ENCODE assay signal across 8 mouse cellular contexts in genomic region chr19:5851481-5851971, GRCm38 (mm10). TPM values are rescaled to one million over a fixed set of nuclear protein-coding genes. Genes with fewer than 3 reads are reported as not detected.
A peak's percentile ranks its signal among the peaks of the same experiment; 100 is the strongest.
DNase-seq lines count a peak whose midpoint lies in the region; ATAC-seq lines count a peak whose summit lies in the region.

No protein-coding gene starts in this region.

- peak; percentile 67 for DNase-seq in adrenal gland, adult 2 months
- DNase-seq in adrenal gland, adult 18-20 months (ENCODE audit: low spot score in 2 of 2) = no peak
- DNase-seq in 416B (ENCODE audit: low read depth) = peak; percentile 38
- DNase-seq in ovary, postnatal 10 days (ENCODE audit: low spot score) = no peak
- no peak for DNase-seq in layer of hippocampus, postnatal 14 days (ENCODE audit: low spot score in 2 of 2)

- H3K9me3 ChIP-seq in forebrain, embryonic 13.5 days (replicated peaks) = no peaks in the 10 kb centered on the region
- no peaks in the 10 kb centered on the region for H3K9me3 ChIP-seq in intestine, embryonic 16.5 days (ENCODE audit: control insufficient read depth, low read length)
- no peaks in the 10 kb centered on the region for H3K9me3 ChIP-seq in midbrain, embryonic 15.5 days

- H3K9ac ChIP-seq in forebrain, embryonic 13.5 days = peak overlapping the region; percentile 41
- peak overlapping the region; percentile 42 for H3K9ac ChIP-seq in intestine, embryonic 16.5 days (ENCODE audit: low read depth, low read length)
- H3K9ac ChIP-seq in midbrain, embryonic 15.5 days = no peak overlapping the region

- H3K4me3 ChIP-seq in forebrain, embryonic 13.5 days = no peak overlapping the region
- H3K4me3 ChIP-seq in intestine, embryonic 16.5 days (ENCODE audit: low read length) = no peak overlapping the region
- H3K4me3 ChIP-seq in midbrain, embryonic 15.5 days = no peak overlapping the region

- peak overlapping the region; percentile 30; the same call in 1 of the 2 replicates for H3K4me2 ChIP-seq in forebrain, embryonic 13.5 days
- peak overlapping the region; percentile 6; the same call in 1 of the 2 replicates for H3K4me2 ChIP-seq in intestine, embryonic 16.5 days (ENCODE audit: low read depth, low read length)
- no peak overlapping the region for H3K4me2 ChIP-seq in midbrain, embryonic 15.5 days

- peaks cover 50% of the 10 kb centered on the region for H3K4me1 ChIP-seq in forebrain, embryonic 13.5 days
- peaks cover 53% of the 10 kb centered on the region for H3K4me1 ChIP-seq in intestine, embryonic 16.5 days (ENCODE audit: control insufficient read depth, insufficient read depth, low read length)
- H3K4me1 ChIP-seq in midbrain, embryonic 15.5 days = peaks cover 43% of the 10 kb centered on the region

- no peak for ATAC-seq in forebrain, embryonic 13.5 days
- 0 out of 2 replicates have a peak, but pooled peaks have one; percentile 8 for ATAC-seq in intestine, embryonic 16.5 days
- ATAC-seq in midbrain, embryonic 15.5 days (replicated peaks) = no peak

- WGBS in forebrain, embryonic 13.5 days = 52% methylated on average over 5 of the region's 5 CpGs
- WGBS in intestine, embryonic 16.5 days = 50% methylated on average over 5 of the region's 5 CpGs
- 61% methylated on average over 5 of the region's 5 CpGs for WGBS in midbrain, embryonic 15.5 days

- peaks cover 33% of the 10 kb centered on the region for H3K36me3 ChIP-seq in forebrain, embryonic 13.5 days (ENCODE audit: poor library complexity, severe bottlenecking)
- H3K36me3 ChIP-seq in intestine, embryonic 16.5 days (ENCODE audit: control insufficient read depth, insufficient read depth, low read length) = no peaks in the 10 kb centered on the region; the same call in 1 of the 2 replicates
- H3K36me3 ChIP-seq in midbrain, embryonic 15.5 days (replicated peaks) = no peaks in the 10 kb centered on the region; the same call in 1 of the 2 replicates

- H3K27me3 ChIP-seq in forebrain, embryonic 13.5 days = no peaks in the 10 kb centered on the region
- no peaks in the 10 kb centered on the region for H3K27me3 ChIP-seq in intestine, embryonic 16.5 days (replicated peaks; ENCODE audit: control insufficient read depth, insufficient read depth, low read length)
- H3K27me3 ChIP-seq in midbrain, embryonic 15.5 days (replicated peaks) = no peaks in the 10 kb centered on the region

- H3K27ac ChIP-seq in forebrain, embryonic 13.5 days = peak overlapping the region; percentile 57
- peak overlapping the region; percentile 60 for H3K27ac ChIP-seq in intestine, embryonic 16.5 days (ENCODE audit: low read length)
- H3K27ac ChIP-seq in midbrain, embryonic 15.5 days = no peak overlapping the region

RNA-seq across cellular contexts. Expression of gene Frmd8, which starts 23.5 kb away (rescaled TPM):
- 10 to 100 TPM; 41.2 to 51.4 TPM for total RNA-seq in adrenal gland, adult 2 months (2021)
- 27.8 and 36.4 TPM in 2 replicates for polyA plus RNA-seq in adrenal gland, adult 2 months (2012; rRNA removed)
- total RNA-seq in adrenal gland, adult 18-20 months (2021) = 10 to 100 TPM; 21.1 to 42.8 TPM
- 21.7 and 26.2 TPM in 2 replicates for polyA plus RNA-seq in forebrain, embryonic 13.5 days (2015; fragmentation: Nextera tagmentation; extraction: Ambion mirVana)
- polyA plus RNA-seq in intestine, embryonic 16.5 days (2015; fragmentation: Nextera tagmentation; extraction: Ambion mirVana) = 31.1 and 31.7 TPM in 2 replicates
- total RNA-seq in layer of hippocampus, postnatal 14 days (2021) = 10 to 100 TPM; 19.8 to 20.1 TPM
- 16.1 and 19.2 TPM in 2 replicates for polyA plus RNA-seq in midbrain, embryonic 15.5 days (2015; fragmentation: Nextera tagmentation; extraction: Ambion mirVana)

RNA-seq across cellular contexts. Expression of gene Slc25a45, which starts 26.1 kb away (rescaled TPM):
- total RNA-seq in adrenal gland, adult 2 months (2021) = 10 to 100 TPM; 15.5 to 36.2 TPM
- polyA plus RNA-seq in adrenal gland, adult 2 months (2012; rRNA removed) = 42.4 and 44.6 TPM in 2 replicates
- total RNA-seq in adrenal gland, adult 18-20 months (2021) = 10 to 100 TPM in 1 of 2 experiments, 1 to 10 TPM in 1; 4.9 to 19.0 TPM
- polyA plus RNA-seq in forebrain, embryonic 13.5 days (2015; fragmentation: Nextera tagmentation; extraction: Ambion mirVana) = 1.2 and 1.4 TPM in 2 replicates
- polyA plus RNA-seq in intestine, embryonic 16.5 days (2015; fragmentation: Nextera tagmentation; extraction: Ambion mirVana) = 3.4 and 4.1 TPM in 2 replicates
- 1 to 10 TPM; 3.6 to 3.7 TPM for total RNA-seq in layer of hippocampus, postnatal 14 days (2021)
- 2.0 and 2.9 TPM in 2 replicates for polyA plus RNA-seq in midbrain, embryonic 15.5 days (2015; fragmentation: Nextera tagmentation; extraction: Ambion mirVana)

RNA-seq across cellular contexts. Expression of gene Tigd3, which starts 42.4 kb away (rescaled TPM):
- total RNA-seq in adrenal gland, adult 2 months (2021) = 1 to 10 TPM; 1.0 to 1.1 TPM
- 0.48 and 0.53 TPM in 2 replicates for polyA plus RNA-seq in adrenal gland, adult 2 months (2012; rRNA removed)
- 1 to 10 TPM in 1 of 2 experiments, under 1 TPM in 1; 0.90 to 1.1 TPM for total RNA-seq in adrenal gland, adult 18-20 months (2021)
- 13.1 and 15.5 TPM in 2 replicates for polyA plus RNA-seq in forebrain, embryonic 13.5 days (2015; fragmentation: Nextera tagmentation; extraction: Ambion mirVana)
- polyA plus RNA-seq in intestine, embryonic 16.5 days (2015; fragmentation: Nextera tagmentation; extraction: Ambion mirVana) = 1.5 and 1.7 TPM in 2 replicates
- 1 to 10 TPM; 3.4 to 4.2 TPM for total RNA-seq in layer of hippocampus, postnatal 14 days (2021)
- polyA plus RNA-seq in midbrain, embryonic 15.5 days (2015; fragmentation: Nextera tagmentation; extraction: Ambion mirVana) = 13.8 and 16.4 TPM in 2 replicates

Comparison
In these comparisons a context has a peak if more than half of its experiments do, and no peak if none do; other contexts are left out.
1. DNase-seq: peak in adrenal gland, adult 2 months (single experiment) and 416B (single experiment); none in adrenal gland, adult 18-20 months (0 of 2), ovary, postnatal 10 days (single experiment) and layer of hippocampus, postnatal 14 days (0 of 2).